Mouse (Mus musculus): Measurements from ENCODE around the gene Ccer2. TPM values are rescaled to one million over a fixed set of nuclear protein-coding genes. Genes with fewer than 3 reads are reported as not detected.

The Ccer2 gene
- polyA plus RNA-seq, 1 experiment from 2014 or later = not detected

- no peaks in the 10 kb centered on the region for H3K36me3 ChIP-seq (replicated peaks)
- H3K9ac ChIP-seq = no peak overlapping the region
- H3K4me1 ChIP-seq (replicated peaks) = peaks cover 13% of the 10 kb centered on the region
- H3K4me3 ChIP-seq (replicated peaks) = no peak overlapping the region
- WGBS (ENCODE audit: insufficient replicate concordance) = 45% methylated on average over 8 of the region's 8 CpGs
- H3K4me2 ChIP-seq = no peak overlapping the region
- H3K27me3 ChIP-seq = no peaks in the 10 kb centered on the region
- no peaks in the 10 kb centered on the region for H3K9me3 ChIP-seq (replicated peaks)
- no peak for ATAC-seq (ENCODE audit: insufficient read depth)
- H3K27ac ChIP-seq (replicated peaks) = no peak overlapping the region
Measured at GRCm38 (mm10) chr7:28790066-28790806, 34.3 kb downstream of the Ccer2 start.

DNA sequence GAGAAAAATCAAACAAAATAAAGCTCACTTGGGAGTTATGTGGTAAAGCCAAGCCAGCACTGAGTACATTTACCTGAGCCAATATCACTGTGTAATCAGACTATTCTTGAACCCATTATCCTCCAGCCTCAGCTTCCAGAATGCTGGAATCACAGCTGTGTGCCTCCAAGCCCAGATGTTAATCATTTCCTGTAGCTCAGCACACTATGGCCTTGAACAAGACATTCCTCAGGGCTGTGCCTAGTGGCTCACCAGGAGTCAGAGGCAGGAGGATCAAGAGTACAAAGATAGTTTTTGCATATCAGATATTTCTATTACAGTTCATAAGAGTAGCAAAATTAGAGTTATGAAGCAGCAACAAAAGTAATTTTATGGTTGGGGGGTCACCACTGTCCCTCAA, 35.7 kb downstream of the Ccer2 start:
- no peaks in the 10 kb centered on the region for H3K36me3 ChIP-seq (replicated peaks)
- no peaks in the 10 kb centered on the region for H3K27me3 ChIP-seq
- no peak overlapping the region for H3K4me3 ChIP-seq (replicated peaks)
- no peak overlapping the region for H3K9ac ChIP-seq
- H3K4me2 ChIP-seq = no peak overlapping the region
- H3K27ac ChIP-seq (replicated peaks) = no peak overlapping the region
- H3K4me1 ChIP-seq (replicated peaks) = peaks cover 28% of the 10 kb centered on the region
- no peaks in the 10 kb centered on the region for H3K9me3 ChIP-seq (replicated peaks)
- no peak for ATAC-seq (ENCODE audit: insufficient read depth)

GRCm38 (mm10) chr7:28792391-28793185, 36.6 kb downstream of the Ccer2 start:
- Histone ChIP-seq H3K4me1 (replicated peaks) (peaks cover 35% of the 10 kb centered on the region), H3K4me2 (no peak overlapping the region), H3K27ac (replicated peaks) (no peak overlapping the region), H3K36me3 (replicated peaks) (no peaks in the 10 kb centered on the region), H3K27me3 (no peaks in the 10 kb centered on the region), H3K4me3 (replicated peaks) (no peak overlapping the region), H3K9ac (no peak overlapping the region), H3K9me3 (replicated peaks) (no peaks in the 10 kb centered on the region)
- no peak for ATAC-seq (ENCODE audit: insufficient read depth)
- 54% methylated on average over 14 of the region's 14 CpGs for WGBS (ENCODE audit: insufficient replicate concordance)

- no peak overlapping the region for H3K9ac ChIP-seq
- peaks cover 35% of the 10 kb centered on the region for H3K4me1 ChIP-seq (replicated peaks)
- no peaks in the 10 kb centered on the region for H3K9me3 ChIP-seq (replicated peaks)
- no peak overlapping the region for H3K4me3 ChIP-seq (replicated peaks)
- H3K27ac ChIP-seq (replicated peaks) = no peak overlapping the region
- no peak overlapping the region for H3K4me2 ChIP-seq
- peaks cover 5% of the 10 kb centered on the region; the same call in 1 of the 2 replicates for H3K36me3 ChIP-seq (replicated peaks)
- no peaks in the 10 kb centered on the region for H3K27me3 ChIP-seq
- 16% methylated on average over 2 of the region's 2 CpGs for whole genome bisulfite sequencing (ENCODE audit: insufficient replicate concordance)
- ATAC-seq (ENCODE audit: insufficient read depth) = no peak
Measured at GRCm38 (mm10) chr7:28793834-28794233, 37.9 kb downstream of the Ccer2 start.

GRCm38 (mm10) chr7:28794496-28794895, 38.5 kb downstream of the Ccer2 start:
- no peak for ATAC-seq (ENCODE audit: insufficient read depth)
- H3K9ac ChIP-seq = no peak overlapping the region

DNA sequence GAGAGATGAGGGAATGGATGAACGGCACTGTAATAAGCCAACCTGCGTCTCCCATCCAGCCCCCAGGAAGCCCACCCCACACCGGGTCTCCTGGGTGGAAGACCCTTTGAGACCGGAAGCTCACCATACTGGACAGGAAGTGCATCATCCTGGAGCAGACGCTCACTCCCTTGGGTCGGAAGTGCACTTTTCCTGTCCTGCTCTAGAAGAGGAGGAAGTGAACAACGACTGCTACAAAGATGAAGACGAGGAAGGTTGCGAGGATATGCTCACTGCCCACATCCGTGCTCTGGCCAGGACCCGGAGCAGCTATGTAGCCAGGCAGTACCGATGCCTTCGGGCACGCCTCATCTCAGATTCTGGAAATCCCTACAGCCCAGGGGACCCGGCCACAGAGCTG, 39.9 kb downstream of the Ccer2 start:
- Histone ChIP-seq H3K4me3 (replicated peaks) (peak overlapping the region; percentile 58), H3K4me2 (peak overlapping the region; percentile 89), H3K9me3 (replicated peaks) (no peaks in the 10 kb centered on the region), H3K27ac (replicated peaks) (peak overlapping the region; percentile 72), H3K36me3 (replicated peaks) (peaks cover 9% of the 10 kb centered on the region; the same call in 1 of the 2 replicates), H3K9ac (peak overlapping the region; percentile 63; the same call in 1 of the 2 replicates), H3K27me3 (no peaks in the 10 kb centered on the region), H3K4me1 (replicated peaks) (peaks cover 31% of the 10 kb centered on the region)
- ATAC-seq (ENCODE audit: insufficient read depth) = no peak
- WGBS (ENCODE audit: insufficient replicate concordance) = 7% methylated on average over 15 of the region's 15 CpGs

More at GRCm38 (mm10) chr7:28794496-28794895, 38.5 kb downstream of the Ccer2 start:
- no peak overlapping the region for H3K4me2 ChIP-seq
- H3K27ac ChIP-seq (replicated peaks) = no peak overlapping the region
- H3K4me3 ChIP-seq (replicated peaks) = no peak overlapping the region
- peaks cover 9% of the 10 kb centered on the region; the same call in 1 of the 2 replicates for H3K36me3 ChIP-seq (replicated peaks)
- 57% methylated on average over 3 of the region's 3 CpGs for WGBS (ENCODE audit: insufficient replicate concordance)
- H3K9me3 ChIP-seq (replicated peaks) = no peaks in the 10 kb centered on the region
- H3K27me3 ChIP-seq = no peaks in the 10 kb centered on the region
- peaks cover 31% of the 10 kb centered on the region for H3K4me1 ChIP-seq (replicated peaks)

- Histone ChIP-seq H3K4me1 (replicated peaks) (peaks cover 31% of the 10 kb centered on the region), H3K4me3 (replicated peaks) (peak overlapping the region; percentile 58), H3K9me3 (replicated peaks) (no peaks in the 10 kb centered on the region), H3K36me3 (replicated peaks) (peaks cover 9% of the 10 kb centered on the region; the same call in 1 of the 2 replicates), H3K4me2 (peak overlapping the region; percentile 89), H3K27me3 (no peaks in the 10 kb centered on the region), H3K9ac (peak overlapping the region; percentile 63), H3K27ac (replicated peaks) (peak overlapping the region; percentile 72)
- peak; percentile 72 for ATAC-seq (ENCODE audit: insufficient read depth)
- 8% methylated on average over 32 of the region's 32 CpGs for WGBS (ENCODE audit: insufficient replicate concordance)
Measured at GRCm38 (mm10) chr7:28796562-28796975, 40.6 kb downstream of the Ccer2 start.

DNA sequence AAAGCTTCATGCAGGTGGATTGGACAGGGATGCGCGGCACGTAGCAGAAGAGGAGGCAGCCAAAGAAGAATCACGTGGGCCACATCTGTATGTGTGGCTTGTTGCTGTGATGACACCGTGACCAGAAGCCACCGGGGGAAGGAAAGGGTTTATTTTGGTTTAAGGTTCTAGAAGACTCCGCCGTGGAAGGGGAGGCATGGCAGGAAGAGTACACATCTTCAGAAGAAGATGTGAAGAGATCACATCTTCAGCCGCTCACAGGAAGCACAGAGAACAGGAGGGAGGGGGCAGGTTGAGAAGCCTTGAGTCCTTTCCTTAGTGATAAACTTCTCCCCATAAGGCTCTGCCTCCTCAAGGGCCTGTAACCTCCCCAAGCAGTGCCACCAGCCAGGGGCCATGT, 44.0 kb downstream of the Ccer2 start:
- WGBS (ENCODE audit: insufficient replicate concordance) = 80% methylated on average over 9 of the region's 9 CpGs
- no peak for ATAC-seq (ENCODE audit: insufficient read depth)
- H3K36me3 ChIP-seq (replicated peaks) = peaks cover 9% of the 10 kb centered on the region; the same call in 1 of the 2 replicates
- H3K4me2 ChIP-seq = no peak overlapping the region
- peaks cover 52% of the 10 kb centered on the region for H3K4me1 ChIP-seq (replicated peaks)
- no peak overlapping the region for H3K9ac ChIP-seq
- H3K4me3 ChIP-seq (replicated peaks) = no peak overlapping the region
- H3K27ac ChIP-seq (replicated peaks) = no peak overlapping the region
- no peaks in the 10 kb centered on the region for H3K9me3 ChIP-seq (replicated peaks)
- no peaks in the 10 kb centered on the region for H3K27me3 ChIP-seq

DNA sequence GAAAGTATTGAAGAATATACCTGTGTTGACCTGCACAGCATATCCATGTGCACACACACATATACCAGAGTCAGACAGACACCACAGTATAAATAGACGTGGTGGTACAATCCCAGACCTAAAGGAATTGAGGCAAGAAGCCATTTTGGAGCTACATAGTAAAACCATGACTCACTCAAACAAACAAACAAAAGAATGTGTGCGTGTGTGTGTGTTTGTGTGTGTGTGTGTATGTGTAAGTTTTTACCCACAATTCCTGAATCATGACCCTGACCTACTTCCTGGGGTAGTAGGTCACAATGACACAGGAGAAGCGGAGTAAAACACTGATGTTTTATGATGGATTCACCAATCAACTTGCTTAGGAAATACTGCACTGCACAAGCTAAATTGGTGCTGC, 45.5 kb downstream of the Ccer2 start:
- peaks cover 41% of the 10 kb centered on the region for H3K4me1 ChIP-seq (replicated peaks)
- H3K4me3 ChIP-seq (replicated peaks) = no peak overlapping the region
- no peak overlapping the region for H3K4me2 ChIP-seq
- peaks cover 9% of the 10 kb centered on the region; the same call in 1 of the 2 replicates for H3K36me3 ChIP-seq (replicated peaks)
- H3K27ac ChIP-seq (replicated peaks) = no peak overlapping the region
- no peaks in the 10 kb centered on the region for H3K27me3 ChIP-seq
- H3K9me3 ChIP-seq (replicated peaks) = no peaks in the 10 kb centered on the region
- 71% methylated on average over 3 of the region's 3 CpGs for WGBS (ENCODE audit: insufficient replicate concordance)
- no peak for ATAC-seq (ENCODE audit: insufficient read depth)
- H3K9ac ChIP-seq = no peak overlapping the region

DNA sequence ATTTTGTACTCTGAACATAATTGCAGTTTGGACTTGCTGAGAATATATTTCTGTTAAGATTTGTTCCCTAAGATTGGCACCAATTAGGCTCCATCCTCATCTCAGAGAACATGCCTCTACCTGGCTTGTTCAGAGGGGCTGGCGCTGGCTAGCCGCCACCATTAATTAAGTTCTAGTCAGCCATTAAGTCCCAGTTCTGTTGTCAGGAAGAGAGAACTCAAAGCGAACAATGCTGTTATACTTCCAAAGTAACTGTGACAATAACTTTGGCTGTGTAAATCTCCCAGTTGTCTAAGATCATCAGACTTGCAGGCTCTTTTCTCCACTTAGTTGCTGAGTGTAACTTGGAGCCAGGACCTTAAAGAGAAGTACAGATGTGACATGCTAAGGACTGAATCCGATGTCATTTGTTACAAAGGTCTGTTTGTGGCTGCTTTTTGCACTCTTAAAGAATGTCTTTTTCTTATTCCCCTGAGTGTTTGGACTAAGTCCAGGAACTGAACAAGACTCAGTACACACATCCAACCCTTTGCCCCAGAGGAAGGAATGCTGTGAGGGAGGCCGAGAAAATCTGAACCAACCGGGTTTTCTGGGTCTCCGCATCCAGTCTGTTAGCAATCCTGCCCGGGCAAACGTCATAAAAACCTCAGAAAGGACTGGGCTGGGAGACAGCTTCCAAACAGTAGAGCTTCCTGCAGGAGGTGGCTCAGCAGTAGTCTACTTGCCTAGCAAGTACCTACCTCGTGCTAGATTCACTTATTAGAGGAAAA, 46.1 kb downstream of the Ccer2 start:
- Histone ChIP-seq H3K4me1 (replicated peaks) (peaks cover 34% of the 10 kb centered on the region), H3K9me3 (replicated peaks) (no peaks in the 10 kb centered on the region), H3K4me2 (peak overlapping the region; percentile 39; the same call in 1 of the 2 replicates), H3K4me3 (replicated peaks) (no peak overlapping the region), H3K27ac (replicated peaks) (peak overlapping the region; percentile 81), H3K9ac (no peak overlapping the region), H3K36me3 (replicated peaks) (peaks cover 9% of the 10 kb centered on the region; the same call in 1 of the 2 replicates), H3K27me3 (no peaks in the 10 kb centered on the region)
- 45% methylated on average over 10 of the region's 10 CpGs for WGBS (ENCODE audit: insufficient replicate concordance)
- ATAC-seq (ENCODE audit: insufficient read depth) = no peak

Data from liver, embryonic 15.5 days (tissue).